Mouse (Mus musculus): ENCODE data around the gene Gas6.

GRCm38 (mm10) chr8:13446456-13446855, 47.8 kb downstream of the Gas6 start:
- TF ChIP-seq MAX (IDR thresholded peaks at IDR 0.05; ENCODE audit: low read length), result no peak
- TF ChIP-seq MXI1 (IDR thresholded peaks at IDR 0.05; ENCODE audit: low read depth, low read length), result no peak
- TF ChIP-seq ZKSCAN1 (IDR thresholded peaks at IDR 0.05; ENCODE audit: low read depth, low read length), result no peak
- TF ChIP-seq SMC3 (IDR thresholded peaks at IDR 0.05; ENCODE audit: low read depth, low read length), result no peak
- TF ChIP-seq E2F4 (IDR thresholded peaks at IDR 0.05; ENCODE audit: borderline replicate concordance, low read depth, low read length), result no peak
- no peak for TF ChIP-seq CTCF (IDR thresholded peaks at IDR 0.05 in 2 of 3, conservative IDR thresholded peaks at IDR 0.05 in 1 of 3; ENCODE audit: control insufficient read depth in 1 of 3, insufficient read depth in 1 of 3, low read depth in 2 of 3, low read length in 3 of 3, poor library complexity in 1 of 3, severe bottlenecking in 1 of 3)
- TF ChIP-seq JUND (IDR thresholded peaks at IDR 0.05; ENCODE audit: low read depth, low read length), result no peak
- no peak for TF ChIP-seq CHD1 (IDR thresholded peaks at IDR 0.05; ENCODE audit: low read depth, low read length)
- TF ChIP-seq POLR2AphosphoS5 (IDR thresholded peaks at IDR 0.05; ENCODE audit: borderline replicate concordance, low read depth, low read length), result no peak

Data from MEL (cell line).